Mouse (Mus musculus): Measurements from ENCODE around the gene Lrfn5.

Lrfn5 gene

DNA sequence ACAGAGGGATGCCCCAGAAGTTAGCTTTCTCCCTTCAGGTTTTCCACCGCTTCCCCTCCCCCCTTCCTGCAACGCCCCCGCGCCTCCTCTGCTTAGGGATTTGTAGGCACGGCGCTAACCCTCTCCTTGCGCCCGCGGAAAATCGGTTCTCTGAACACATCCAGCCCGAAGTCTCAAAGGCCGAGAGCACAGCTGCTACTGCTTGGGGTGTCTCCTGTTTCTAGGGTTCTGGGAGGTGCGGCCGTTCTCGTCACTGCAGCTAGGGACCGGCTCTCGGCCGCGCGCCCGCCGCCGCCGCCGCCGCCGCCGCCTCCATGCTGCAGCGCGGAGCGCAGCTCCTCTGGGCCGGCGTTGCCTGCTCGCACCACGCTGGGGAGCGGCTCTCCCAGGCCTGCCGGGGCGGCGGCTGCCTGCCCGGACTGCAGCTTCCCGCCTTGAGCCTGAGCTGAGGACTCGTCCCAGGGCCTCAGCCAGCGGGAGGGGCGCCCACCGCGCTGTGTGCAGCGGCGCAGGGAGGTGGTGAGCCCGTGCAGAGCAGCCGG, at the start of gene Lrfn5:
Lrfn5 (plus strand) TSS at position 322 of the 542 bp plus-strand sequence.
- peak; percentile 17 to 57 for DNase-seq

DNA sequence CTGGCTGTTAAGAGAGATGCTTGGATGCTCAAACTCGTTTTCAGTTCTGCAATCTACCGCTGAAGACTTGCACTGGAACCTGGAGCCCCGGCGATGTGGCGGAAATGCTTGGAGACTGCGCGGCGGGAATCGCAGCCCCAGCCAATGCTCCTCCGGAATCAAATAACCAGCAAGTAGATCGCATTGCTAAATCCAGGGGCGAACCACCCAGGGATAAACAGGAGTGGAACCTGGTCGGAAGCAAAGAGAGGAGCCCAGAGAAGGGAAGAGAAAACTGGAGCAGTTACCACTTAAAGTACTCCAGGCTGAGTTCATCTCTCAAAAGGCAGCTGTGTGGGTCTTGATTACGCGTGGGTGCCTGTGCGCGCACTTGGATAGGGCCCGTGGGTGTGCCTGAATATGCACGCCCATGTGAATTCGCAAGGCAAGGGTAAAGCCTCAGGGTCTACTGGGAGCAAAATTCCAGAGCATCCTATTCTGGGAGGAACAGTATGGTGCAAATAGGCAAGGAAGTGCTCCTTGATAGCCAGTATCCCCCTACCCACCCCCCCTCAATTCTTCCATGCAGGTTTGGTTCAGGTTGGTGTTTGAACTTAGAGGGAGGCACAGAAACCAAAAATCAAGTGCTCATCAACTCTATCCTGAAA, 1.3 kb upstream of the Lrfn5 start:
- peak in 1 of 2 experiments; percentile 13 for DNase-seq

DNA sequence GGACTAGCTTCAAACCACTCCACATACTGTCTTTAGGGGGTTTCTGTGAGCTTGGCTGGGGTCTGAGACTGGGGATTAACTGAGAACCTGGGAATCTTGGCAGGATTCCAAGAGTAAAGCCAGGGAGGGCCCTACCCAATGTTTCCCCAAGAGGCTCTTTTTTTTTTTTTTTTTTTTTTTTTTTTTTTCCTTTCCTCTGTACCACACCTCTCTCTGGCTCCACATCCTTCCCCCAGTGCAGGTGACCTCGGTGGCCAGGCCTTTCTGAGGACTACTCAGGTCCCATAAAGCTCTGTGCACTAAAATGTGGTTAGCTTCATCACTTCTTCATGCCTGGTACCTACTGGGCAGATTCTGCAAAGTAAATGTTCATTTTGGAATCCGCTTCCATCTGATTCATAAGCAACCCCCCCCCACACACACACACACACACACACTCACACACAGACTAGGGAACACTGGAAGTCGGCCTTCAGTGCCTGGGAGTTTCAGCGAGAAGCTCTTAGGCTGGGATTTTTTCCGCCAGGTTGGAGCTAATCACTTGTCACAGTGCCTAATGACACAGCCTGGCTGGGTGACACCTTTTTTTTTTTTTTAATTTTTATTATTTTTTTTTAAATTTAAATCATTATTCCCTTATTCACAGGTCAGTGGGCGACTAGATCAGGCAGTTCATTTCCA, 662 bp upstream of the Lrfn5 start:
- peak in 1 of 2 experiments; percentile 3 for DNase-seq

DNA sequence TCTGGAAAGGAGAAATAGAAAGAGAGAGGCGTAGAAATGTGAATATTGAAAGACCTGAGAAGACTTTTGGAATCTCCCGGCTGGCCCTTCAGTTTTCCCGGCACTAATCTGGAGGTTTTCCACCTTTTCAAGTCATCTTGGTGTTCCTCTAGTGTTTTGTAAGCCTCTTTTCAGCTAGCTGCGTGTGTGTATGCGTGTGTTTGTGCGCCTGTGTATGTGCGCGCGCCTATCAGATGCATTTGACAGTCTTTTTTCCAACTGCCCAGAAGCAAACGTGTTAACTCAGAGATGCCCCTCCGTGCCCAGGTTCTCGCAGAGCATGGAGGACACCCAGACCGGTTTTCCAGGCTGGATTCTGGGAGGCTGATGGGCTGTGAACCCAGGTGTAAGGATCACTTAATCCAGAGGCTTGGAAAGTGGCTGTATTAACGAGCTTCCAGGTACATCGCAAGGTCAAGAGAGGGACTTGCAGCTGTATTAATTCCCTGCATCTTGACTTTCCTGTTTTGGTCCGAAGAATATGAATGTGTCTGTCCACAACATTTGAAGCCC, 757 bp downstream of the Lrfn5 start:
- peak; percentile 3 to 16 for DNase-seq

DNA sequence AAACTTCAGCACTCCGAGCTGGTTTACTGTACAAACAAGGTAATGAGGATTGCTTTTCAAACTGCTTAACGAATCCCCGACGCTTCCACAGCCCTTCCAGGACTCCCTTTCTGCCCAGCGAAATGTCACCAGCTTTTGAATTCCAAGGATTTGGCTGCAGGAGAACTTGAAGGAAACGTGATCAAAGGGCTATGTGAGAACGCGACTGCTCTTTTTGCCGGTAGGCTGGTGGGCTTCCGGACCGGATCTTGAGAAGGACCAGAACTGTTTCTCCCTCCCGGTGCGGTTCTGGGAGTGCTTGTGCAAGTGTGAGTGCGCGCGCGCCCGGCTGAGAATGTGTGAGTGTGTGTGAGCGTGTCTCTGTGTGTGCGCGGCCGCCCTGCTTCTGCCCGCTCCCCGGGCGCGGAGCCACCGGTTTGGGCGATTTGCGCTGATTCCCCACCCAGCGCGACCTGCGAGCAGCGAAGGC, 1.3 kb downstream of the Lrfn5 start:
- DNase-seq = peak; percentile 2 to 31

DNA sequence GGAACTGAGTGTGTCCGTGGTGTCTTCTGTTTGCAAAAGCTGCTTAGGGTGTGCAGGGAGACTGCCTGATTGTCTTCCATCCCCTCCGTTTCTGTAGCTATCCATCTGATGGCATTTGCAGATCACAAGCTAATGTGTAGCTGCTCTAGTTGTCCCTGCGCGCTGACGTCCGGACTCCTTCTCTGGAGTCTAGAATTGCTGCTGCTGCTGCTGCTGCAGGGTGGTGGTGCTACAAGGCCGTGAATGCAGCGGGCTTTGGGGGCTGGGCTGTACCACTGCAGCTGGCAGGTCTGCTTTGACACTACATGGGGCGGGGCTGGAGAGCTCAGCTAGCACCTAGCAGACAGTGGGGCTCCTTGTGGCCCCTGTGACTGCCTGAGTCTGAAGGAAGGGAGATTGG, 3.2 kb downstream of the Lrfn5 start:
- DNase-seq = peak; percentile 16 to 18

DNA sequence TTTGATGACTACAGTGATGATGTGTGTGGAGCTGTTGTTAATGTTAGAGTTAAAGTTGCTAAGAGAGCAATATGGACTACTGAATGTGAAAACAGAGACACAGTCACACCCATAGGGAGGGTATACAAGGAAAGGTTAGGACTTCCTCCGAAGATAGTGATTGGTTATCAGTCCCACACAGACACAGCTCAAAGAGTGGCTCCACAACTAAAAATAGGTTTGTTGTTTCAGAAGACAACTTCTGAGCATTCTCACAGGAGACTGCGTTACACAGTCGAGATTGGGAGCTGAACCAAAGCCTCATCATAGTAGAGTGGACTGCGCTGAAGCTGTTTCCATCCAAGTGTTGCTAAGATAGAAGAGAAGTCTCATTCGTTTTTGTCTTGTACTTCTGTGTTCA, 57.0 kb downstream of the Lrfn5 start:
- DNase-seq = no peak

DNA sequence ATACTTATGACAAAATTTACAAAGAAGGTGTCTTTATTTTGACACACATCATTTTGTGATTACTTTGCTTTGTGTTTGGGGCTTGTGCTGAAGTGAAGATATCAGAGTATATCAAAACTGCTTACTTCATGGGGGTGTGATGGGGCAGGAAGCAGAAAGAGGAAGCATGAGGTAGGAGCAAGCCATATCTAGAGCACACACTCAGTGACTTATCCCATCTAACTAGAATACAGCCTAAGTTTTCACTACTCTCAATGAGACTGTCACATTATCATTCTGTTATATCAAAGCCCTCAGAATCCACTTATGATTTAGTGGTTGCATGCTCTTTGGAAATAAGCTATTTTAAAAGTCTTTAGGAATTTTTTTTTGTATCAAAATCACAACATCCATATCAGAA, 77.4 kb downstream of the Lrfn5 start:
- no peak for DNase-seq

DNA sequence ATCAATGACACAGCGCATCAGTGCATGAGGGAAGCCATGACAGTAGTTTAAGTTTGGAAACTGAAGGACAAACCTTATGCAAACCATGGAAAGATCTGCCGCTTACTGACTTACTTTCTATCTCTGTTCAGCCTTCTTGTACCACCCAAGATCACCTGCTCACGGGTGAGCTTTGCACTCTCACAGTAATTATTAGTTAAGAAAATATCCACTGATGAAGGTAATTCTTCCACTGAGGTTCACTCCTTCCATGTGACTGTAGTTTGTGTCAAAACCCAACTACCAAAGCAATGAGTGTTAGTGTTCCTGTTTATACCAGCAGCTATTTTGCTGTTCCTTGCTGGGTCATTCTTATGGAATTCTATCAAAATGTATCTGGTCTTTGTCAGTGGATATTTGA, 84.9 kb downstream of the Lrfn5 start:
- no peak for DNase-seq

DNA sequence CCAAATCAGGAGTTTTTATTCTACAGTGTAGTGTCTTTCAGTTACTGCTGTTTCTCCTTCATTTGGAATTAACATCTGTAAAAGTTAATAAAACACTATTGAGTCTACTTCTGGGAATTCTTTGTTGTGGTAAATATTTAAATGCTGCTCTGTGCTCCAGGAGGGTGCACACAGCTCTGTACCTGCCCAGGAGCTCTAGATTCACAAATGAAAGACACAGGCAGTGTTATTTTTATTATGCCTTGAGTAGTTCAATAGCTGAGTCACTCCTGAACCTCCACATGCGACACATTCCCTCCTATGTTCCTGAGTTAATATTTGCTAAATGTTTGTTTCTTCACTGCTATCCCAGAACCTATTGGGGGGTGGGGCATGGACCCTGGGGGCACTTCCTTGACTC, 87.1 kb downstream of the Lrfn5 start:
- DNase-seq = no peak

DNA sequence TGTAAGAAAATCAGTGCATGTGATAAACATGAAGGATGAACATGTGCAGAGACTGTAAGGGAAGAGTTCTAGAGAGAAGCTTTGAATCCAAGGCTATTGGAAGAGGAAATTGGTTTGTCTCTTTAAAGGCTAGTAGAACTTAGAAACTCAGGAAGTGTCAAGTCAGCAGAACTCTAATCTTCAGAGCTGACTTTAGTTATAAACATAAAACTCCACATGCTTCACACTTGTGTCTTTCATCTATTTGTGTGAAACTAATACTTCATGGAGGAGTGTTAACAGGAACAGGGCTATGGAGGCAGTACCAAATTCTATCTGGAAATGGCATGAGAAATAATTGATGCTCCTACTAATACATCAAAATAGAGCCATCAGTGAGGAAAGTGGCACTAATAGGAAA, 101.6 kb downstream of the Lrfn5 start:
- DNase-seq = no peak

DNA sequence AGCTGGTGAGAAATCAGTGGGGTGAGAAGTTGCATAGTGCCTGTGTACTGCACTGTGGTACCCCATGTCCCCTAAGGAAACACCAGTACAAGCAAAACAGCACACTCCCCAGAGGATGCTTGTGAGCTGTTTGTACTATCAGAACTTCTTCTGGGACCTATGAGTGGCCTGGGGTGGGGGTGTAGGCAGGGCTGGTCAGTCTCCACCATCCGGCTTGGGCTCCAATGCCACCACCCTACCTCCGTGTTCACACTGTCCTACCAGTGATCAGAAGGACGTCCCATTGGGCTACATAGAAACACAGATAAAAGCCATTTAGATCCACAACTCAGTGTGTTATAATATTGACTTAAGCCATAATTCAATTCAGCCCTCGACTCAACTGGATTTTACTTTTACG, 131.4 kb downstream of the Lrfn5 start:
- DNase-seq = no peak

DNA sequence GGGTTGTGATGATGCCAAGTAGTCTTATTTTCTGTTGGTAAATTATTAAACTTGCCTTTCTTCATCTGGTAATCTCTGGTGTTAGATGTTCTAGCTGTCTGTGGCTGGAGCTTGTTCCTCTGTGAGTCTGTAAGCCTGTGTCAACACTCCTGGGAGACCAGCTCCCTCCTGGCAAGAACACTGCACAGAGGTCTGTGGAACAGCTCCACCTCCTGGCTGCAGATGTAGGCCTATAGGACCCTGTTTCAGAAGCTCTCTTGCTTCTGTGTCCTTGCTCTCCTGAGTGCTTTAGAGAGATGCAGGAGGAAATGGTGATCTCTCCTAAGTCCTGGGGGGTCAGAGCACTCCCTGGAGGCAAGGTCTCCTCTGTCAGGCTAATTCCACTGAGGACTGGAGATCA, 200.2 kb downstream of the Lrfn5 start:
- peak in 1 of 2 experiments; percentile 1 for DNase-seq

DNA sequence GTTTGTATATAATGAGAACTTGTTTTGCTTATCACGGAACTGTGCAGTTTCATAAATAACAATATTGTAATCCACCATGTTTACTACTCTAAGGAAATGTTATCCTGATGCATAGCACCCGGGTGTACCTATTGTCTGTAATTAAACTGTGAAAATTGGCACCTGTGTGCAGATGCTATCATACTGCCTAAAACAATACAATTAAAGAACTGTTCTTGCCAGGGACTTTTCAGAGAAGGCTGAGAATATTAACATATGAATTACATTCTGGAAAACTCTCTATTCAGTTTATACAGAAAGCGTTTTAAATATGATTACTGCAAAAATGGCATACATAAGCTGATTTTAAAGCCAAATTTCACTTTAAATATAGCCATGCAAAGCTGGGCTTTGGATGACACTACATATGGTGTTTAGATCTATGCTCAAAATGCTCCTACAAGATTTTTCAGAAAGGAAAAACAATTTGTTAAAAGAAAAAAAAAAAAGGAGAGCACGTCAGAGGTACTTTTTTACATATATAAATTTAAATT, 284.2 kb downstream of the Lrfn5 start:
- no peak for DNase-seq

DNA sequence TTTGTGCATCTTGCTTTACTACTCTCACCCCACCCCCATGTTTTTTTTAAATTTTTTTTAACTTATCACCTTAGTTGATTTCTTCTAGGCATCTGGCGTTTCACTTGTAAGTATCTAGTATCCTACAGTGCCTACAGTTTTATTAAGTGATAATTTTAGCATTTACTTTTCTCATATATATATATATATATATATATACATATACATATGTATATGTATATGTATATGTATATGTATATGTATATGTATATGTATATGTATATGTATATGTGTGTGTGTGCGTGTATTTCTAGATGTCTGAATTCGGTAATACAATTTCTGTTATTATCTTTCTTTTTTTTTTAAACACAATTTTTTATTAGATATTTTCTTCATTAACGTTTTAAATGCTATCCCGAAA, 300.7 kb downstream of the Lrfn5 start:
- DNase-seq = no peak

DNA sequence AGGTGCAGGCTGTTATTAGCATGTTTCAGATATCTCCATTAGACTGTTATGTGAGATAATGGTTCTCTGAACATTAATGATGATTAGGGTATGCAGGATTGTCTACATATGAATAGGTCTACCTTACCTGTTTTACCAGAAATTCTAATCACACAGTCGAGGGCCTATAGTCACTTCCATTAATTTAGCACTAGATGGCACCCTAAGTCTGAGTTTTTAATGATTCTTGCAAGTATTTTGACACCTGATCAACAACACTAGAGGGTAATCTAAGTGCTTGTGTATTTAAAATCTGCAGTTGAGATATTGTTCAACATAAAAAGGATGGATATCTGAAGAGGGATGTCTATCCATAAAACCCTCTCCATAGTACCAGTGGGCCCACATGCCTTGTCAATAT, 303.4 kb downstream of the Lrfn5 start:
- no peak for DNase-seq

DNA sequence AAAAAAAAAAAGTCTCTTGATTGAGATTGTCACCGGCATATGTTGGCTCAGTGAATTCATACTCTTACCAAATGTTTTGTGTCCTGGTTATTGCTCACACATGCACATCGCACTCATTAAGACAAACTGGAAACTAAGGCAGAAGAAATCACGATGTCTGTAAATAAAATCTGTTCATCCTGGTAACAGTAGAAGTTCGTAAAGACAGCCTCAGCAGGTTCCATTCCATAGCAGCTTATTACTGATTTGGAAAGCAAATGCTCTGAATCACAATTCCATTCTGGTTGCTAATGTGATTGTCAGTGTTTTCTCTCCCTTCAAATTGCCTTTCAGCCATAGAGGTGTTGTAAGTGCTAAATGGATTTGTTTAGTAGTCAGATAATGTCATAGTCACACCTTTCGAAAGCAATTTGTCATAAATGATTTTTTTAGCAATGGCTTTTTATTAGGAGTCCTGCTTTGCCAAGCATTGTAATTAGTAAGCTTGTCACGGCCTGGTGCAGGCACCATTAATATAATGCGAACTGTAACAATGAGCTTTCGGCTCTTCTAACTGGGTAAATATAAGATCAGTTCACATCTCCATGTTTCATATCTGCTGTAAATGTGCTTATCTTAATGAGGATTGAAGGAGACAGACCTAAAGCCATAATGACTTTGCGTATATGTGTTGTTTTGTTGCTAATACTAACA, 319.8 kb downstream of the Lrfn5 start:
- no peak for DNase-seq

DNA sequence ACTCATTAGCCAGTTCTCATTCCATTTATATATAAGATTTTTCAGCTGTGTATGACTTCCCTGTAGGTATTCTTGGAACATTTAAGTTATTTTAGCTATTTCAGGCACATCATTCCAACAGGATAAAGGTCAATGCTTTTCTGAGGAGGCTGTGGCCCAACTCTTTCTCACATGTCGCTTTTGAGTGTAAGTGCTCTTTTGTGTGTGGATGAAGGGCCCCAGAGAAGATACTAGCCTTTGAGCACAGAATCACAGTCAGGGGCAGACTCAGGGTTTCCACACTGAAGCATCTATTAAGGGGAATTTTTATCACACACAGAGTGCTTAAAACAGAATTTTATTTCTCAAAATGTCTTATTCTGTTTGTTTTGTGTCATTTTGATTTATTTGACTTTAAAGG, 331.2 kb downstream of the Lrfn5 start:
- no peak for DNase-seq

All from cerebellum, adult 18-20 months (tissue).